Mouse (Mus musculus) kidney, adult 2 months (tissue): Measurements from ENCODE around the gene Tatdn3.

Experiments
- CTCF ChIP-seq: fragments of 200-500 bp; conservative IDR thresholded peaks from 2 replicates; pipeline ENCODE4 v1.5.1; 2011; ENCODE audit warnings: low read depth, mild to moderate bottlenecking, control low read depth, low read length, moderate library complexity, mixed read lengths; ENCODE audit not compliant: insufficient read depth, insufficient read length
- POLR2A ChIP-seq: fragments of 200-500 bp; IDR thresholded peaks from one replicate; pipeline ENCODE4 v1.6.1; 2011; ENCODE audit warnings: low read depth, low read length, control low read depth

- TF ChIP-seq CTCF (no peak), POLR2A (no peak)
Observed at GRCm38 (mm10) chr1:191083230-191083629, 20.5 kb upstream of the Tatdn3 start.
